Mouse (Mus musculus): Measurements from ENCODE around the gene Slc30a1.

DNA sequence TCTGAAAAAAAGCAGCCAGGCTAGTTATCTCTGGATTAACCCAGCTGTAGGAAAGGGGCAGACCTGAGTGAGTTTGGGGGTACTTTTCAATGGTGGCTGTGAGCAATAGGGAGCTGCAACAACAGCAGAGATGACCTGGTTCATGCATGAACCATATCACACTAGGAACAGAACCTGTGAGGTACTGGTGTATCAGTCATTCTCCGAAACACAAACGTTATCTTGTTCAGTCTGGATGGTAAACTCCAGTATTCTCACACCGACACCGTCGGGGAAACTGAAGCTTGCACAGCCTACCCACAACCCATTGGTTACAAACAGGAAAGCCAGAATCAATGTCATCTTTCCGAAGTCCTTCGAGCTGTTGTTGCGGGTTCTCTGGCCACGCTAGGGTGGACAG is 11.7 kb upstream of the Slc30a1 start:
- TF ChIP-seq CTCF (IDR thresholded peaks at IDR 0.05; ENCODE audit: control insufficient read depth, insufficient read depth, insufficient read length) (no peak), USF1 (IDR thresholded peaks at IDR 0.05; ENCODE audit: low read depth) (no peak)
